ENCODE assay signal across 8 mouse cellular contexts in the genomic region with DNA sequence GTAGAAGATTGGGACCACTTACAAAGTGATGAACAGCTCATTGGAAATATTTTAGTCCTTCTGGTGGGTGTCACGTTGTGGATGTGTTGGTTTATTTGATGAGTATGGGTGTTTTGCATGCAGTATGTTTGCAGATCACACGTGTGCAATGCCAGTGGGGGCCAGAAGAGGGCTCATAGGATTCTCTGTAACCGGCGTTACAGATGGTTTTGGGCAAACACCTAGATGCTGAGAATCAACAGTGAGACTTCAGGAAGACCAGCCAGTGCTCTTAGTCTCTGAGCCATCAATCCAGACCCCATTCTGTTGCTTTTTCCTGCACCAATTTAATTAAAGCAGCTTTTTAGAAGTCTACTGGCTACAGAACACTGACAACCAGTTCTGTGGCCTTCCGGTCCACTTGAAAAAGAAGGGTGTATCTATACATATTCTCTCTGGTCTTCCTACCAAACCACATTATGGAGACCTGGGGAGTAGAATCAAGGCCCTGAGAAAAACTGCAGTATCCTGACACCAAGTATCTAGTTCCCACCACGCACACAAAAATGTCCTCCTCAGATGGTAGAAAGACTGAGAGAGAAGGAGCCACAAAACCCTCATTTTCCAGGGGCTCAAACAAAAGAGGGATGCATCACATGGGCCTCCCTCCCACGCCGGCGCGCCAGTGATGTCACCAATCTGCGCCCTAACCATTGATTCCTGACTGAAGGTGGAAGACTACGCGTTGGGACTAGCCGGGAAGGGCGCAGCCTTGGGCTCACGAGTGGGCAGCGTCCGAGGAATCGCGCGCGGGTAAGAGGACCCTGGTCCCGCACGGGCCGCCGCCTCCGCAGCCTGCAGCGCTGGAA. TPM values are rescaled to one million over a fixed set of nuclear protein-coding genes. Genes with fewer than 3 reads are reported as not detected.
DNase-seq lines count a peak whose midpoint lies in the region; ATAC-seq and TF ChIP-seq lines count a peak whose summit lies in the region.

A gene (plus strand): TSS at position 664 of the 848 bp plus-strand sequence.

- peak within 1 kb of the TSS; percentile 69 for H3K27ac ChIP-seq in embryonic facial prominence, embryonic 13.5 days
- no peak within 1 kb of the TSS for H3K27ac ChIP-seq in kidney, adult 2 months (ENCODE audit: insufficient read depth, low read depth, low read length)
- no peak within 1 kb of the TSS for H3K27ac ChIP-seq in limb, embryonic 11.5 days (replicated peaks; ENCODE audit: low read depth, low read length)
- H3K27ac ChIP-seq in midbrain, embryonic 13.5 days = peak within 1 kb of the TSS; percentile 92

- no peaks in the 10 kb centered on the region for H3K9me3 ChIP-seq in embryonic facial prominence, embryonic 13.5 days
- no peaks in the 10 kb centered on the region for H3K9me3 ChIP-seq in limb, embryonic 11.5 days (ENCODE audit: control insufficient read depth, low read length)
- no peaks in the 10 kb centered on the region for H3K9me3 ChIP-seq in midbrain, embryonic 13.5 days

- H3K27me3 ChIP-seq in embryonic facial prominence, embryonic 13.5 days = peaks cover 7% of the 10 kb centered on the region; the same call in 1 of the 2 replicates
- H3K27me3 ChIP-seq in kidney, adult 2 months (replicated peaks; ENCODE audit: control insufficient read depth, insufficient read depth, low read length) = no peaks in the 10 kb centered on the region
- no peaks in the 10 kb centered on the region for H3K27me3 ChIP-seq in limb, embryonic 11.5 days (ENCODE audit: control insufficient read depth, insufficient read depth, low read length)
- peaks cover 5% of the 10 kb centered on the region; the same call in 1 of the 2 replicates for H3K27me3 ChIP-seq in midbrain, embryonic 13.5 days

- H3K36me3 ChIP-seq in embryonic facial prominence, embryonic 13.5 days = no peaks in the 10 kb centered on the region
- H3K36me3 ChIP-seq in kidney, adult 2 months (ENCODE audit: control insufficient read depth, insufficient read depth, low read length) = no peaks in the 10 kb centered on the region
- no peaks in the 10 kb centered on the region for H3K36me3 ChIP-seq in limb, embryonic 11.5 days (ENCODE audit: control insufficient read depth, insufficient read depth, low read length)
- peaks cover 4% of the 10 kb centered on the region; the same call in 1 of the 2 replicates for H3K36me3 ChIP-seq in midbrain, embryonic 13.5 days

- H3K4me1 ChIP-seq in embryonic facial prominence, embryonic 13.5 days = peaks cover 10% of the 10 kb centered on the region
- no peaks in the 10 kb centered on the region for H3K4me1 ChIP-seq in kidney, adult 2 months (ENCODE audit: control insufficient read depth, insufficient read depth, low read length)
- H3K4me1 ChIP-seq in limb, embryonic 11.5 days (ENCODE audit: control insufficient read depth, insufficient read depth, low read length) = peaks cover 5% of the 10 kb centered on the region; the same call in 1 of the 2 replicates
- peaks cover 34% of the 10 kb centered on the region for H3K4me1 ChIP-seq in midbrain, embryonic 13.5 days (replicated peaks)

- ATAC-seq in embryonic facial prominence, embryonic 13.5 days (ENCODE audit: insufficient number of reproducible peaks, insufficient read depth, low FRiP score, low TSS enrichment, low read depth) = peak; percentile 32; the same call in 1 of the 2 replicates
- ATAC-seq in limb, embryonic 11.5 days (ENCODE audit: insufficient number of reproducible peaks, low FRiP score, low TSS enrichment, low read depth) = peak; percentile 77; the same call in 1 of the 2 replicates
- peak; percentile 86 for ATAC-seq in midbrain, embryonic 13.5 days

- peak within 1 kb of the TSS; percentile 76 for H3K4me3 ChIP-seq in embryonic facial prominence, embryonic 13.5 days
- H3K4me3 ChIP-seq in kidney, adult 2 months (ENCODE audit: insufficient read depth, low read depth, low read length) = peak within 1 kb of the TSS; percentile 77
- peak within 1 kb of the TSS; percentile 90 for H3K4me3 ChIP-seq in limb, embryonic 11.5 days (ENCODE audit: low read depth, low read length)
- peak within 1 kb of the TSS; percentile 98 for H3K4me3 ChIP-seq in midbrain, embryonic 13.5 days (replicated peaks)

- H3K4me2 ChIP-seq in embryonic facial prominence, embryonic 13.5 days = peak within 1 kb of the TSS; percentile 91
- H3K4me2 ChIP-seq in limb, embryonic 11.5 days (ENCODE audit: low read depth, severe bottlenecking) = peak within 1 kb of the TSS; percentile 77
- peak within 1 kb of the TSS; percentile 88 for H3K4me2 ChIP-seq in midbrain, embryonic 13.5 days (replicated peaks)

- H3K9ac ChIP-seq in embryonic facial prominence, embryonic 13.5 days = peak within 1 kb of the TSS; percentile 91
- peak within 1 kb of the TSS; percentile 88 for H3K9ac ChIP-seq in limb, embryonic 11.5 days (ENCODE audit: low read length)
- H3K9ac ChIP-seq in midbrain, embryonic 13.5 days (replicated peaks) = peak within 1 kb of the TSS; percentile 98

- 5% methylated on average over 28 of the region's 28 CpGs for WGBS in embryonic facial prominence, embryonic 13.5 days
- 4% methylated on average over 28 of the region's 28 CpGs for WGBS in kidney, adult 2 months
- WGBS in limb, embryonic 11.5 days = 8% methylated on average over 28 of the region's 28 CpGs
- 6% methylated on average over 26 of the region's 28 CpGs for whole genome bisulfite sequencing in midbrain, embryonic 13.5 days

- TF ChIP-seq POLR2A in kidney, adult 2 months (IDR thresholded peaks at IDR 0.05; ENCODE audit: low read depth, low read length) = no peak

- DNase-seq in 3T3-L1 (ENCODE audit: low read depth, low spot score) = peak; percentile 94
- DNase-seq in adrenal gland, postnatal 36 days = peak; percentile 84 to 88
- DNase-seq in heart, adult 18-20 months = peak; percentile 65 to 81
- DNase-seq in kidney, adult 2 months = peak; percentile 67
- DNase-seq in limb, embryonic 11.5 days (ENCODE audit: low spot score) = peak; percentile 93
- peak; percentile 25 to 66 for DNase-seq in spleen, adult 18-20 months

- peak; percentile 72 for TF ChIP-seq CTCF in kidney, adult 2 months (conservative IDR thresholded peaks at IDR 0.05; ENCODE audit: insufficient read depth, insufficient read length, low read depth, low read length)

RNA-seq across cellular contexts. Expression of the gene that starts here (rescaled TPM):
- 10 to 100 TPM; 34.2 to 36.7 TPM for total RNA-seq in adrenal gland, postnatal 36 days (2021)
- 11.8 and 12.8 TPM in 2 replicates for polyA plus RNA-seq in embryonic facial prominence, embryonic 13.5 days (2015; fragmentation: Nextera tagmentation; extraction: Ambion mirVana)
- total RNA-seq in heart, adult 18-20 months (2021) = 10 to 100 TPM; 10.2 to 11.0 TPM
- polyA plus RNA-seq in kidney, adult 2 months (2012; rRNA removed) = 20.5 and 22.0 TPM in 2 replicates
- 15.8 and 18.6 TPM in 2 replicates for polyA plus RNA-seq in limb, embryonic 11.5 days (2014; fragmentation: Nextera tagmentation; extraction: Ambion mirVana)
- polyA plus RNA-seq in midbrain, embryonic 13.5 days (2015; fragmentation: Nextera tagmentation; extraction: Ambion mirVana) = 22.1 and 23.2 TPM in 2 replicates

Comparison
In these comparisons a context has a peak if more than half of its experiments do, and no peak if none do; other contexts are left out.
1. ATAC-seq: peak in every context shown above with its lines; median percentile 86 in midbrain, embryonic 13.5 days; 77 in limb, embryonic 11.5 days; 32 in embryonic facial prominence, embryonic 13.5 days.
2. H3K27ac ChIP-seq: peak in embryonic facial prominence, embryonic 13.5 days (single experiment) and midbrain, embryonic 13.5 days (single experiment); none in kidney, adult 2 months (single experiment) and limb, embryonic 11.5 days (single experiment).
3. Peak in every context shown above with its lines, with median percentiles within 50 percentile points of each other: DNase-seq, H3K4me2 ChIP-seq, H3K4me3 ChIP-seq and H3K9ac ChIP-seq.